Mouse (Mus musculus): Measurements from ENCODE around the gene Pnkd. TPM values are rescaled to one million over a fixed set of nuclear protein-coding genes. Genes with fewer than 3 reads are reported as not detected.
"Not testable (repeated sequence)": the region's sequence is repeated elsewhere in the genome, so short reads cannot be mapped to it uniquely, and the experiment has no call there.

Gene Pnkd
- polyA plus RNA-seq, 1 experiment = not detected

DNA sequence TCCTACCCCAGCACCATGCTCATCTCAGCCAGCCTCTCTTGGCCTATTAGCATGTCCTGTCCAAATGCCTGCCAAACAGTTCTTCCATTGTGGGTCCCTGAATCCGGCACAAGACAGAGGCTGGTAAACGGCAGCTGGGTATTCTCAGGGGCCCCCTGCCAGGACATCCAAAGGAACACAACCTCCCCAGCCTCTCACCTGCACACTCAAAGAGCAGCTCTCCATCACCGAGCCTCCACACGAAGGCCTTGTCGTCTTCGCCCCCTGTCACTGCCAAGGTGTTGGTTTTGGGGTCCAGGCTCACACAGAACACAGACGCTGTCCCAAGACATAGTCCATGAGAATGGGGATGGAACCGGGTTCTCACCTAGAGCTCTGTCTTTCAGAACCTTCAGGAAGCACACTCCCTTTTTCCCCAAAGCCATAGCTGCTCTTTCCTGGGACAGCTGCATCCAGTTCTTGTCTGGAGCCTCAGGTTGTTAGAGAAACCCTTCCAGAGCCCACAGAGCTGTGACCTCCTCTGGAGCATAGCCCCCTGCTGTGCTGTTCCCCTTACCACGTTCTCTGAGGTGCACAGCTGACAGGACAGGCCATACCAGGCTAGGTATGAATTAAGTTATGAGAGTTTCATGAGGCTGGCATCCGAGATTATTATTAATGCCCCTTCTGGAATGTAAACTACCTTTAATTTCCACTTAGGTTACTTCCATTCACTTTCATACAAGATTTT, 1.7 kb upstream of the Pnkd start:
- peaks cover 22% of the 10 kb centered on the region for H3K4me1 ChIP-seq (ENCODE audit: control insufficient read depth, insufficient read depth, low read length)
- no peak for TF ChIP-seq CTCF (IDR thresholded peaks at IDR 0.05; ENCODE audit: insufficient read depth, low read depth, low read length)
- no peak for TF ChIP-seq POLR2A (IDR thresholded peaks at IDR 0.05; ENCODE audit: insufficient read depth, low read depth, low read length)
- WGBS = 78% methylated on average over 10 of the region's 10 CpGs
- no peak overlapping the region for H3K4me3 ChIP-seq (ENCODE audit: insufficient read depth, low read depth, low read length)
- H3K27ac ChIP-seq (ENCODE audit: insufficient read depth, low read depth, low read length) = no peak overlapping the region

DNA sequence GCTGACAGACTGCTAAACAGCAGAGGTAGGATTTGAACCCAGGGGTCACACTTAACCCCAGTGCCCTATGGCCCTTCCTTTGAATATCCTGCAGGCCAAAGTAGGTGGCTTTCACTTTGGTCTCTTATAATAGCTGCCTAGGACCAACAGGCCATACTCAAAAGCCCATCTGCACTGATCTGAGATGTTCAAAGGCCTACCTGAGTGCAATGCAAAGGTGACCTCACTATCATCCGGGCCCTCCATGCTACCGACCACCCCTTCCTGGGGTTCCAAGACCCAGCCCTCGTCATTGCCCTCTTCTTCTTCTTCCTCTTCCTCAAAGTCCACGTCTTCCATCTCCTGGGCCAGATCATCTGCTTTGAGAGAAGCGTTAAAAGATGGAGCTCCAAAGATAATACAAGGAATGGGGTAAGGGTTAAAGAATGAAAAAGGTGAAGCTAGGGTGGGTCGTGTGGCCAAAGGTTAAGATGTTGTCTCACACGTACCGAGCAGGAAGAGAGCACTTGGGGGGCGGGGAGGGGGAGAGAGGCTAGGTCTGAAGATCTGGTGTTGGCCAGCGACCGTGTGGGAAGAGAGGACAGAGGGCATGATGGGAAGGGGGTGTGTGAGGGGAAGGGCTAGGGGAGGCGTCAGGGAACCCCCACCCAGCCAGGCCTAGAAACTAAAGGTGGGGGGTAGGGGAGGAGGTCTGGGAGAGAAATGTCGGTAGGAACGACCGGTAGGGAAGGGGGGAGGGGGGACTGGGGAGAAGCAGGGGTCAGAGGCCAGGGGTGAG, 855 bp upstream of the Pnkd start:
- Histone ChIP-seq H3K4me1 (ENCODE audit: control insufficient read depth, insufficient read depth, low read length) (peaks cover 27% of the 10 kb centered on the region), H3K27ac (ENCODE audit: insufficient read depth, low read depth, low read length) (no peak overlapping the region), H3K4me3 (ENCODE audit: insufficient read depth, low read depth, low read length) (peak overlapping the region; percentile 85)
- TF ChIP-seq CTCF (IDR thresholded peaks at IDR 0.05; ENCODE audit: insufficient read depth, low read depth, low read length) (no peak), POLR2A (IDR thresholded peaks at IDR 0.05; ENCODE audit: insufficient read depth, low read depth, low read length) (no peak)
- WGBS = 11% methylated on average over 15 of the region's 15 CpGs

DNA sequence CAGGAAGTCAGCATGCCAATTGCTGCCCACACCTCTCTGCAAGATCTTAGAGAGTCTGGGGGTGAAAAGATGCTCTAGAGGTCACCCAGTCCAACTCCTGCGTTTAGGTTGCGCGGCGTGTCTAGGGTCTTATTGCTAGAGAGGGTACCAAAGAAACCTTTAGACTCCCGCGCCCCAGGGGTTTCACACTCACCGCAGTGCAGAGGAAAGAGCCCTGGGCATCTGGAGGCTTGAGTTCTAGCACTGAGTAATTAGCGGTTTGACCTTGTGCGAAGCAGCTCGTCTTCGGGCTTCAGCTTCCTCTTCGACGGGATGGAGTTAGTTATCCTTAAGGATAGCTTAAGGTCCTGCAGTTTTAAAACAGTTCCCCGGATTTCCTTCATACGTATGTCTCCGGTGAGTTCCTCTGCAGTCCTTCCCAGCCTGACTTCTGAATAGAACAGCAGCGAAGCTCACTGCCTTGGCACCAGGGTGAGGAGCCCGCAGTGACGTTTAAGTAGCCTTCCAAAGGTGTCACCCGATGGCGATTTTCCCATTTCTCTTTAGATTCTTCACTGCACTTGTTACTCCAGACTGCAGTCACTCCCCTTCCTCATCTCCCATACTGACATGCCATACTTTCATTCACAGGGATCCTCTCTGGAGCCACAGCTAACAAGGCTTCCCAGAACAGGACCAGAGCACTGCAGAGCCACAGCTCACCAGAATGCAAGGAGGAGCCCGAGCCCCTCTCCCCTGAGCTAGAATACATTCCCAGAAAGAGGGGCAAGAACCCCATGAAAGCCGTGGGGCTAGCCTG, 681 bp downstream of the Pnkd start:
- 2% methylated on average over 23 of the region's 23 CpGs for WGBS

GRCm38 (mm10) chr1:74286869-74287607, 2.3 kb downstream of the Pnkd start:
- peaks cover 35% of the 10 kb centered on the region for H3K4me1 ChIP-seq (ENCODE audit: control insufficient read depth, insufficient read depth, low read length)
- not testable (repeated sequence) for H3K4me3 ChIP-seq (ENCODE audit: insufficient read depth, low read depth, low read length); H3K27ac ChIP-seq (ENCODE audit: insufficient read depth, low read depth, low read length)
- TF ChIP-seq CTCF (IDR thresholded peaks at IDR 0.05; ENCODE audit: insufficient read depth, low read depth, low read length) = 0 out of 2 replicates have a peak, but pooled peaks have one; percentile 22
- WGBS = 51% methylated on average over 15 of the region's 17 CpGs

More for the DNA sequence above, 681 bp downstream of the Pnkd start:
- peak overlapping the region; percentile 39; the same call in 1 of the 2 replicates for H3K27ac ChIP-seq (ENCODE audit: insufficient read depth, low read depth, low read length)
- TF ChIP-seq POLR2A (IDR thresholded peaks at IDR 0.05; ENCODE audit: insufficient read depth, low read depth, low read length) = no peak
- no peak for TF ChIP-seq CTCF (IDR thresholded peaks at IDR 0.05; ENCODE audit: insufficient read depth, low read depth, low read length)
- H3K4me1 ChIP-seq (ENCODE audit: control insufficient read depth, insufficient read depth, low read length) = peaks cover 31% of the 10 kb centered on the region
- H3K4me3 ChIP-seq (ENCODE audit: insufficient read depth, low read depth, low read length) = peak overlapping the region; percentile 78

GRCm38 (mm10) chr1:74288327-74288726, 3.6 kb downstream of the Pnkd start:
- H3K4me3 ChIP-seq (ENCODE audit: insufficient read depth, low read depth, low read length) = no peak overlapping the region
- H3K4me1 ChIP-seq (ENCODE audit: control insufficient read depth, insufficient read depth, low read length) = peaks cover 37% of the 10 kb centered on the region
- no peak for TF ChIP-seq CTCF (IDR thresholded peaks at IDR 0.05; ENCODE audit: insufficient read depth, low read depth, low read length)
- TF ChIP-seq POLR2A (IDR thresholded peaks at IDR 0.05; ENCODE audit: insufficient read depth, low read depth, low read length) = no peak
- no peak overlapping the region for H3K27ac ChIP-seq (ENCODE audit: insufficient read depth, low read depth, low read length)
- WGBS = 75% methylated on average over 4 of the region's 4 CpGs

- Histone ChIP-seq H3K4me3 (ENCODE audit: insufficient read depth, low read depth, low read length) (no peak overlapping the region), H3K27ac (ENCODE audit: insufficient read depth, low read depth, low read length) (no peak overlapping the region), H3K4me1 (ENCODE audit: control insufficient read depth, insufficient read depth, low read length) (peaks cover 32% of the 10 kb centered on the region)
- TF ChIP-seq POLR2A (IDR thresholded peaks at IDR 0.05; ENCODE audit: insufficient read depth, low read depth, low read length) (no peak), CTCF (IDR thresholded peaks at IDR 0.05; ENCODE audit: insufficient read depth, low read depth, low read length) (no peak)
- 89% methylated on average over 9 of the region's 9 CpGs for WGBS
Observed at GRCm38 (mm10) chr1:74289248-74289647, 4.5 kb downstream of the Pnkd start.

DNA sequence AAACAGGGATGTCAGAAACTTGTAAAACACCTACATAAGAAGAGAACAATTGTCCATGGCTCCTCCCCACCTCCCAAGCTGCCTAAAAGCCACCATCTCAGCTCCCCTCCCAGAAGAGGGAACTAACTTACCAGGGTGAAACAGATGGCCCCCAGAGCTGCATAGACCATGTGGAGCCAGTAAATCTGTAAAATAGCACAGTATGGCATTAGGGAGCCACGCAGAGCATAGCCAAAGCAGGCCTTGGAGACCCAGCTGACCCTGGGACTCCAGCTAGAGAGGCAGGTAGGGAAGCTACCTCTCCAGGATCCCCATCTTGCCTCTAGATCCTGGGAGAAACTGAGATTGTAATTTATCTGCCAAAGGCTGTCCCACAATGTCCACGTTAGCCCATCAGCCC, 5.0 kb downstream of the Pnkd start:
- TF ChIP-seq CTCF (IDR thresholded peaks at IDR 0.05; ENCODE audit: insufficient read depth, low read depth, low read length) = no peak
- 72% methylated on average over 2 of the region's 2 CpGs for WGBS

GRCm38 (mm10) chr1:74290141-74290540, 5.4 kb downstream of the Pnkd start:
- 67% methylated on average over 5 of the region's 5 CpGs for WGBS
- Histone ChIP-seq H3K4me3 (ENCODE audit: insufficient read depth, low read depth, low read length) (no peak overlapping the region), H3K27ac (ENCODE audit: insufficient read depth, low read depth, low read length) (no peak overlapping the region), H3K4me1 (ENCODE audit: control insufficient read depth, insufficient read depth, low read length) (peaks cover 35% of the 10 kb centered on the region)
- TF ChIP-seq CTCF (IDR thresholded peaks at IDR 0.05; ENCODE audit: insufficient read depth, low read depth, low read length) = no peak
- no peak for TF ChIP-seq POLR2A (IDR thresholded peaks at IDR 0.05; ENCODE audit: insufficient read depth, low read depth, low read length)

More for the DNA sequence above, 5.0 kb downstream of the Pnkd start:
- Histone ChIP-seq H3K4me3 (ENCODE audit: insufficient read depth, low read depth, low read length) (no peak overlapping the region), H3K4me1 (ENCODE audit: control insufficient read depth, insufficient read depth, low read length) (peaks cover 32% of the 10 kb centered on the region), H3K27ac (ENCODE audit: insufficient read depth, low read depth, low read length) (no peak overlapping the region)
